Mouse (Mus musculus) spleen, adult 2 months (tissue): ENCODE measurements at regions not wholly inside any gene's neighbourhood (a gene's known extent, or its start where the extent isn't known, plus 50 kb on each side); places are given as distances from the start of the nearest gene placed in this dataset.

ENCODE experiments used
- DNase-seq, 2 experiments: peaks; one replicate each; pipeline versions ENCODE4 v3.0.0 to v3.0.0-alpha.2; 2012 to 2021; ENCODE audit warnings: low spot score in 2 of 2, low read depth in 1 of 2
- H3K27ac ChIP-seq: fragments of 200-500 bp; 2 replicates; pipeline ENCODE4 v1.5.1; 2012; ENCODE audit warnings: low read length, inconsistent platforms; ENCODE audit not compliant: insufficient read depth
- H3K27me3 ChIP-seq: fragments of 200-500 bp; 2 replicates; pipeline ENCODE4 v1.6.1; 2012; ENCODE audit warnings: mild to moderate bottlenecking, moderate library complexity, low read length, inconsistent platforms; ENCODE audit not compliant: control insufficient read depth, insufficient read depth
- H3K36me3 ChIP-seq: fragments of 200-500 bp; 2 replicates; pipeline ENCODE4 v1.6.1; 2012; ENCODE audit warnings: mild to moderate bottlenecking, low read length, inconsistent platforms; ENCODE audit not compliant: control insufficient read depth, insufficient read depth
- H3K4me1 ChIP-seq: fragments of 200-500 bp; 2 replicates; pipeline ENCODE4 v1.6.1; 2011; ENCODE audit warnings: inconsistent platforms; ENCODE audit not compliant: control insufficient read depth, insufficient read depth, insufficient read length
- H3K4me3 ChIP-seq: fragments of 200-500 bp; 2 replicates; pipeline ENCODE4 v1.5.1; 2011; ENCODE audit warnings: mild to moderate bottlenecking, inconsistent platforms; ENCODE audit not compliant: insufficient read depth, insufficient read length; ENCODE audit errors: extremely low read depth
- CTCF ChIP-seq: fragments of 200-500 bp; IDR thresholded peaks from 2 replicates; pipeline ENCODE4 v1.5.1; 2011; ENCODE audit warnings: mild to moderate bottlenecking, inconsistent platforms; ENCODE audit not compliant: insufficient read depth, insufficient read length, insufficient replicate concordance; ENCODE audit errors: extremely low read depth
- POLR2A ChIP-seq: fragments of 200-500 bp; IDR thresholded peaks from 2 replicates; pipeline ENCODE4 v1.6.1; 2011; ENCODE audit warnings: low read depth, low read length, inconsistent platforms
- WGBS: fragments of 180-500 bp; shearing (Covaris S2); methylation state at CpG from one replicate; pipeline ENCODE4 v1.1.7; 2018; 5-methylcytosine and 5-hydroxymethylcytosine counted together

- DNase-seq, result no peak
- Histone ChIP-seq H3K4me3 (no peak overlapping the region), H3K27ac (no peak overlapping the region), H3K36me3 (no peaks in the 10 kb centered on the region), H3K27me3 (no peaks in the 10 kb centered on the region), H3K4me1 (no peaks in the 10 kb centered on the region)
- WGBS, result 84% methylated on average over 2 of the region's 2 CpGs
- TF ChIP-seq POLR2A (no peak), CTCF (no peak)
Observed at GRCm38 (mm10) chr13:48192476-48192875, 68.6 kb upstream of the Id4 start.

GRCm38 (mm10) chr13:48193942-48194341 is 67.1 kb upstream of the Id4 start:
- Histone ChIP-seq H3K36me3 (no peaks in the 10 kb centered on the region), H3K27me3 (no peaks in the 10 kb centered on the region), H3K27ac (no peak overlapping the region), H3K4me1 (no peaks in the 10 kb centered on the region), H3K4me3 (no peak overlapping the region)
- TF ChIP-seq POLR2A, result no peak
- TF ChIP-seq CTCF, result no peak
- 83% methylated on average over 5 of the region's 5 CpGs for WGBS
- DNase-seq, result no peak

GRCm38 (mm10) chr13:48207824-48208223 is 53.2 kb upstream of the Id4 start:
- no peak overlapping the region for H3K27ac ChIP-seq
- no peak for DNase-seq
- H3K4me1 ChIP-seq, result no peaks in the 10 kb centered on the region
- H3K4me3 ChIP-seq, result no peak overlapping the region
- no peaks in the 10 kb centered on the region for H3K36me3 ChIP-seq
- WGBS, result 74% methylated on average over 4 of the region's 4 CpGs
- no peaks in the 10 kb centered on the region for H3K27me3 ChIP-seq
- TF ChIP-seq POLR2A, result no peak
- no peak for TF ChIP-seq CTCF
